31 mouse cellular contexts compared by ENCODE assay signal in genomic region chr7:126782693-126783092, GRCm38 (mm10). TPM values are rescaled to one million over a fixed set of nuclear protein-coding genes. Genes with fewer than 3 reads are reported as not detected.
A peak's percentile ranks its signal among the peaks of the same experiment; 100 is the strongest.
DNase-seq lines count a peak whose midpoint lies in the region; ATAC-seq lines count a peak whose summit lies in the region.
"Had no signal": no experiment of that assay in that cellular context is flagged by ENCODE, and none has a peak within 500 bp of the region (broad histone marks: within the 10 kb centered on the region; RNA-seq: fewer than 3 reads in every experiment).

No protein-coding gene starts in this region.

- 83% methylated on average over 13 of the region's 13 CpGs for WGBS in hindbrain, embryonic 14.5 days
- 90% methylated on average over 13 of the region's 13 CpGs for WGBS in hindbrain, embryonic 11.5 days
- 87% methylated on average over 13 of the region's 13 CpGs for WGBS in midbrain, embryonic 12.5 days
- WGBS in midbrain, embryonic 14.5 days = 88% methylated on average over 13 of the region's 13 CpGs

- H3K4me1 ChIP-seq in hindbrain, embryonic 14.5 days (replicated peaks; ENCODE audit: control insufficient read depth, insufficient read depth, low read length) = peaks cover 14% of the 10 kb centered on the region
- H3K4me1 ChIP-seq in hindbrain, embryonic 11.5 days (replicated peaks; ENCODE audit: control insufficient read depth, insufficient read depth, low read length) = peaks cover 2% of the 10 kb centered on the region; the same call in 1 of the 2 replicates
- H3K4me1 ChIP-seq in midbrain, embryonic 12.5 days = peaks cover 27% of the 10 kb centered on the region
- peaks cover 22% of the 10 kb centered on the region for H3K4me1 ChIP-seq in midbrain, embryonic 14.5 days (ENCODE audit: control insufficient read depth, insufficient read depth, low read length)

- H3K36me3 ChIP-seq in hindbrain, embryonic 14.5 days (replicated peaks; ENCODE audit: control insufficient read depth, insufficient read depth) = peaks cover 50% of the 10 kb centered on the region
- peaks cover 8% of the 10 kb centered on the region; the same call in 1 of the 2 replicates for H3K36me3 ChIP-seq in hindbrain, embryonic 11.5 days (ENCODE audit: control insufficient read depth, insufficient read depth, low read length)
- peaks cover 42% of the 10 kb centered on the region for H3K36me3 ChIP-seq in midbrain, embryonic 12.5 days
- H3K36me3 ChIP-seq in midbrain, embryonic 14.5 days (ENCODE audit: control insufficient read depth, insufficient read depth, low read length) = peaks cover 47% of the 10 kb centered on the region

- H3K27ac ChIP-seq in hindbrain, embryonic 14.5 days = no peak overlapping the region
- H3K27ac ChIP-seq in hindbrain, embryonic 11.5 days (ENCODE audit: low read depth, low read length) = no peak overlapping the region
- peak overlapping the region; percentile 20; the same call in 1 of the 2 replicates for H3K27ac ChIP-seq in midbrain, embryonic 12.5 days (replicated peaks)
- H3K27ac ChIP-seq in midbrain, embryonic 14.5 days (replicated peaks; ENCODE audit: low read depth, low read length) = no peak overlapping the region
- H3K27ac ChIP-seq: embryonic facial prominence, embryonic 13.5 days; hindbrain, embryonic 15.5 days; midbrain, embryonic 13.5 days; stomach, embryonic 15.5 days had no signal

- DNase-seq in heart, adult 11 months = peak; percentile 95
- no peak for DNase-seq in heart, adult 8-10 months (ENCODE audit: low spot score)
- no peak for DNase-seq in hindbrain, embryonic 14.5 days (ENCODE audit: low spot score)
- DNase-seq in hindbrain, embryonic 11.5 days (ENCODE audit: low spot score) = no peak
- no peak for DNase-seq in midbrain, embryonic 14.5 days
- DNase-seq: adrenal gland, postnatal 25 days; B cell, adult 2 months; cerebellum, postnatal 36 days; embryo, embryonic 11 days; gastrocnemius, postnatal 10 days; kidney, adult 8-10 months; kidney, postnatal 14 days; layer of hippocampus, adult 9-11 months; lung, adult 18-20 months; lung, postnatal 4 days; right cerebral cortex, postnatal 25 days had no signal

- no peak for ATAC-seq in hindbrain, embryonic 14.5 days (ENCODE audit: low FRiP score)
- ATAC-seq in hindbrain, embryonic 11.5 days (ENCODE audit: low FRiP score) = no peak
- no peak for ATAC-seq in midbrain, embryonic 12.5 days (ENCODE audit: low FRiP score, low read depth)
- ATAC-seq in midbrain, embryonic 14.5 days (ENCODE audit: low FRiP score, low TSS enrichment) = no peak
- ATAC-seq: lung, postnatal 0 days; midbrain, embryonic 13.5 days had no signal

- H3K9me3 ChIP-seq in hindbrain, embryonic 14.5 days (ENCODE audit: control insufficient read depth, low read length) = no peaks in the 10 kb centered on the region
- no peaks in the 10 kb centered on the region for H3K9me3 ChIP-seq in hindbrain, embryonic 11.5 days (ENCODE audit: control insufficient read depth, low read length)
- H3K9me3 ChIP-seq in midbrain, embryonic 12.5 days = no peaks in the 10 kb centered on the region
- no peaks in the 10 kb centered on the region for H3K9me3 ChIP-seq in midbrain, embryonic 14.5 days (ENCODE audit: control insufficient read depth, low read length)
- H3K9me3 ChIP-seq: embryonic facial prominence, embryonic 13.5 days; forebrain, embryonic 12.5 days; hindbrain, embryonic 15.5 days; limb, embryonic 10.5 days; limb, embryonic 15.5 days; megakaryocyte, embryonic 14.5 days; midbrain, embryonic 13.5 days; stomach, embryonic 15.5 days had no signal

- H3K4me2 ChIP-seq in hindbrain, embryonic 14.5 days (replicated peaks) = peak overlapping the region; percentile 15; the same call in 1 of the 2 replicates
- H3K4me2 ChIP-seq in hindbrain, embryonic 11.5 days (replicated peaks; ENCODE audit: low read depth, low read length) = no peak overlapping the region
- no peak overlapping the region for H3K4me2 ChIP-seq in midbrain, embryonic 12.5 days (replicated peaks)
- H3K4me2 ChIP-seq in midbrain, embryonic 14.5 days (ENCODE audit: low read length) = no peak overlapping the region
- H3K4me2 ChIP-seq: forebrain, embryonic 12.5 days; heart, embryonic 11.5 days; hindbrain, embryonic 15.5 days; limb, embryonic 15.5 days; midbrain, embryonic 13.5 days; stomach, embryonic 15.5 days had no signal

- no peak overlapping the region for H3K9ac ChIP-seq in hindbrain, embryonic 14.5 days
- no peak overlapping the region for H3K9ac ChIP-seq in hindbrain, embryonic 11.5 days (ENCODE audit: low read depth, low read length)
- no peak overlapping the region for H3K9ac ChIP-seq in midbrain, embryonic 12.5 days (replicated peaks)
- H3K9ac ChIP-seq in midbrain, embryonic 14.5 days (replicated peaks; ENCODE audit: low read length) = no peak overlapping the region
- H3K9ac ChIP-seq: embryonic facial prominence, embryonic 13.5 days; hindbrain, embryonic 15.5 days; limb, embryonic 15.5 days; midbrain, embryonic 13.5 days; stomach, embryonic 15.5 days had no signal

- H3K4me3 ChIP-seq in hindbrain, embryonic 14.5 days (replicated peaks; ENCODE audit: low read length) = no peak overlapping the region
- no peak overlapping the region for H3K4me3 ChIP-seq in hindbrain, embryonic 11.5 days (ENCODE audit: low read depth, low read length)
- H3K4me3 ChIP-seq in midbrain, embryonic 12.5 days = no peak overlapping the region
- no peak overlapping the region for H3K4me3 ChIP-seq in midbrain, embryonic 14.5 days (replicated peaks; ENCODE audit: low read depth, low read length)
- H3K4me3 ChIP-seq: embryonic facial prominence, embryonic 13.5 days; erythroblast, embryonic 14.5 days; forebrain, embryonic 12.5 days; hindbrain, embryonic 15.5 days; limb, embryonic 10.5 days; limb, embryonic 15.5 days; megakaryocyte, embryonic 14.5 days; midbrain, embryonic 13.5 days; stomach, embryonic 15.5 days had no signal

- H3K27me3 ChIP-seq in hindbrain, embryonic 14.5 days (ENCODE audit: control insufficient read depth, insufficient read depth, low read length) = no peaks in the 10 kb centered on the region
- H3K27me3 ChIP-seq in hindbrain, embryonic 11.5 days (ENCODE audit: control insufficient read depth, insufficient read depth, low read length) = no peaks in the 10 kb centered on the region
- no peaks in the 10 kb centered on the region for H3K27me3 ChIP-seq in midbrain, embryonic 12.5 days
- no peaks in the 10 kb centered on the region for H3K27me3 ChIP-seq in midbrain, embryonic 14.5 days (ENCODE audit: control insufficient read depth, insufficient read depth, low read length)
- H3K27me3 ChIP-seq: embryonic facial prominence, embryonic 13.5 days; forebrain, embryonic 12.5 days; hindbrain, embryonic 15.5 days; limb, embryonic 15.5 days; megakaryocyte, embryonic 14.5 days; midbrain, embryonic 13.5 days; stomach, embryonic 15.5 days had no signal

RNA-seq across cellular contexts. Expression of gene Tbx6, which starts 1.4 kb away (rescaled TPM):
- under 1 TPM; 0.40 to 0.49 (median 0.42) TPM for total RNA-seq in heart, adult 8-10 months (2022)
- polyA plus RNA-seq in hindbrain, embryonic 14.5 days (2014; fragmentation: Nextera tagmentation; extraction: Ambion mirVana) = 0.21 and 0.26 TPM in 2 replicates
- polyA plus RNA-seq in hindbrain, embryonic 11.5 days (2014; fragmentation: Nextera tagmentation; extraction: Ambion mirVana) = 0.25 and 0.79 TPM in 2 replicates
- polyA plus RNA-seq in midbrain, embryonic 12.5 days (2016; fragmentation: Nextera tagmentation; extraction: Ambion mirVana) = 0.64 and 0.65 TPM in 2 replicates
- 0.22 and 0.24 TPM in 2 replicates for polyA plus RNA-seq in midbrain, embryonic 14.5 days (2014; fragmentation: Nextera tagmentation; extraction: Ambion mirVana)
- polyA plus RNA-seq: heart, postnatal 0 days had no signal

RNA-seq across cellular contexts. Expression of gene Ypel3, which starts 5.9 kb away (rescaled TPM):
- total RNA-seq in heart, adult 8-10 months (2022) = 10 to 100 TPM; 46.6 to 99.6 (median 72.6) TPM
- polyA plus RNA-seq in hindbrain, embryonic 14.5 days (2014; fragmentation: Nextera tagmentation; extraction: Ambion mirVana) = 206 and 218 TPM in 2 replicates
- polyA plus RNA-seq in hindbrain, embryonic 11.5 days (2014; fragmentation: Nextera tagmentation; extraction: Ambion mirVana) = 114 and 119 TPM in 2 replicates
- 125 and 126 TPM in 2 replicates for polyA plus RNA-seq in midbrain, embryonic 12.5 days (2016; fragmentation: Nextera tagmentation; extraction: Ambion mirVana)
- 218 and 255 TPM in 2 replicates for polyA plus RNA-seq in midbrain, embryonic 14.5 days (2014; fragmentation: Nextera tagmentation; extraction: Ambion mirVana)

RNA-seq across cellular contexts. Expression of gene Ppp4c, which starts 9.6 kb away (rescaled TPM):
- 10 to 100 TPM; 32.7 to 36.8 (median 34.5) TPM for total RNA-seq in heart, adult 8-10 months (2022)
- 177 and 182 TPM in 2 replicates for polyA plus RNA-seq in hindbrain, embryonic 14.5 days (2014; fragmentation: Nextera tagmentation; extraction: Ambion mirVana)
- polyA plus RNA-seq in hindbrain, embryonic 11.5 days (2014; fragmentation: Nextera tagmentation; extraction: Ambion mirVana) = 313 and 330 TPM in 2 replicates
- 315 and 323 TPM in 2 replicates for polyA plus RNA-seq in midbrain, embryonic 12.5 days (2016; fragmentation: Nextera tagmentation; extraction: Ambion mirVana)
- polyA plus RNA-seq in midbrain, embryonic 14.5 days (2014; fragmentation: Nextera tagmentation; extraction: Ambion mirVana) = 210 and 212 TPM in 2 replicates

RNA-seq across cellular contexts. Expression of gene Fam57b, which starts 14.8 kb away (rescaled TPM):
- total RNA-seq in heart, adult 8-10 months (2022) = 10 to 100 TPM in 1 of 4 experiments, 1 to 10 TPM in 3; 6.9 to 10.1 (median 8.0) TPM
- polyA plus RNA-seq in hindbrain, embryonic 14.5 days (2014; fragmentation: Nextera tagmentation; extraction: Ambion mirVana) = 53.2 and 54.7 TPM in 2 replicates
- 14.6 and 16.3 TPM in 2 replicates for polyA plus RNA-seq in hindbrain, embryonic 11.5 days (2014; fragmentation: Nextera tagmentation; extraction: Ambion mirVana)
- 19.3 and 20.0 TPM in 2 replicates for polyA plus RNA-seq in midbrain, embryonic 12.5 days (2016; fragmentation: Nextera tagmentation; extraction: Ambion mirVana)
- polyA plus RNA-seq in midbrain, embryonic 14.5 days (2014; fragmentation: Nextera tagmentation; extraction: Ambion mirVana) = 51.6 and 72.4 TPM in 2 replicates
- total RNA-seq: monocyte, adult 5-6 weeks; neutrophil, adult 5-6 weeks had no signal
- polyA plus RNA-seq: erythroblast, embryonic 14.5 days had no signal

RNA-seq across cellular contexts. Expression of gene Gdpd3, which starts 16.6 kb away (rescaled TPM):
- total RNA-seq in heart, adult 8-10 months (2022) = 1 to 10 TPM; 1.3 to 2.2 (median 1.8) TPM
- polyA plus RNA-seq in hindbrain, embryonic 14.5 days (2014; fragmentation: Nextera tagmentation; extraction: Ambion mirVana) = 1.0 and 1.8 TPM in 2 replicates
- 0.97 and 1.4 TPM in 2 replicates for polyA plus RNA-seq in hindbrain, embryonic 11.5 days (2014; fragmentation: Nextera tagmentation; extraction: Ambion mirVana)
- polyA plus RNA-seq in midbrain, embryonic 12.5 days (2016; fragmentation: Nextera tagmentation; extraction: Ambion mirVana) = 2.0 and 2.4 TPM in 2 replicates
- 2.0 and 3.4 TPM in 2 replicates for polyA plus RNA-seq in midbrain, embryonic 14.5 days (2014; fragmentation: Nextera tagmentation; extraction: Ambion mirVana)
